Mouse (Mus musculus): ENCODE results near the gene Rnaseh1. TPM values are rescaled to one million over a fixed set of nuclear protein-coding genes. Genes with fewer than 3 reads are reported as not detected.

The Rnaseh1 gene
- polyA plus RNA-seq, 1 experiment from 2014 or later, result 23.0 TPM

- H3K36me3 ChIP-seq (ENCODE audit: control insufficient read depth, insufficient read depth, low read length), result peaks cover 6% of the 10 kb centered on the region; the same call in 1 of the 2 replicates
- peak; percentile 57; the same call in 1 of the 2 replicates for ATAC-seq
- 4% methylated on average over 6 of the region's 6 CpGs for WGBS
- H3K27me3 ChIP-seq (replicated peaks; ENCODE audit: control insufficient read depth, insufficient read depth, low read length), result no peaks in the 10 kb centered on the region
- no peaks in the 10 kb centered on the region for H3K9me3 ChIP-seq (ENCODE audit: control insufficient read depth, low read length)
- H3K4me3 ChIP-seq (ENCODE audit: low read length), result no peak overlapping the region
- no peak overlapping the region for H3K4me2 ChIP-seq (ENCODE audit: low read length)
- H3K9ac ChIP-seq (ENCODE audit: low read depth, low read length), result peak overlapping the region; percentile 61
- peaks cover 24% of the 10 kb centered on the region for H3K4me1 ChIP-seq (ENCODE audit: control insufficient read depth, insufficient read depth, low read depth, low read length)
- peak overlapping the region; percentile 83 for H3K27ac ChIP-seq (ENCODE audit: low read depth, low read length)
Observed at GRCm38 (mm10) chr12:28699656-28700055, 50.3 kb downstream of the Rnaseh1 start.

- peak; percentile 37 for ATAC-seq
Observed at GRCm38 (mm10) chr12:28700101-28700511, 50.7 kb downstream of the Rnaseh1 start.

GRCm38 (mm10) chr12:28700561-28701025 lies 51.2 kb downstream of the Rnaseh1 start:
- H3K27ac ChIP-seq (ENCODE audit: low read depth, low read length), result peak overlapping the region; percentile 83
- H3K4me2 ChIP-seq (ENCODE audit: low read length), result no peak overlapping the region
- peaks cover 29% of the 10 kb centered on the region for H3K4me1 ChIP-seq (ENCODE audit: control insufficient read depth, insufficient read depth, low read depth, low read length)
- no peaks in the 10 kb centered on the region for H3K27me3 ChIP-seq (replicated peaks; ENCODE audit: control insufficient read depth, insufficient read depth, low read length)
- H3K36me3 ChIP-seq (ENCODE audit: control insufficient read depth, insufficient read depth, low read length), result peaks cover 6% of the 10 kb centered on the region; the same call in 1 of the 2 replicates
- peak overlapping the region; percentile 48 for H3K9ac ChIP-seq (ENCODE audit: low read depth, low read length)
- WGBS, result 48% methylated on average over 19 of the region's 19 CpGs
- ATAC-seq, result peak; percentile 57
- H3K4me3 ChIP-seq (ENCODE audit: low read length), result no peak overlapping the region
- no peaks in the 10 kb centered on the region for H3K9me3 ChIP-seq (ENCODE audit: control insufficient read depth, low read length)

More at GRCm38 (mm10) chr12:28700101-28700511, 50.7 kb downstream of the Rnaseh1 start:
- Histone ChIP-seq H3K36me3 (ENCODE audit: control insufficient read depth, insufficient read depth, low read length) (peaks cover 6% of the 10 kb centered on the region; the same call in 1 of the 2 replicates), H3K27ac (ENCODE audit: low read depth, low read length) (peak overlapping the region; percentile 83), H3K4me1 (ENCODE audit: control insufficient read depth, insufficient read depth, low read depth, low read length) (peaks cover 28% of the 10 kb centered on the region), H3K27me3 (replicated peaks; ENCODE audit: control insufficient read depth, insufficient read depth, low read length) (no peaks in the 10 kb centered on the region), H3K9ac (ENCODE audit: low read depth, low read length) (peak overlapping the region; percentile 61), H3K4me3 (ENCODE audit: low read length) (no peak overlapping the region), H3K4me2 (ENCODE audit: low read length) (no peak overlapping the region), H3K9me3 (ENCODE audit: control insufficient read depth, low read length) (no peaks in the 10 kb centered on the region)
- WGBS, result 21% methylated on average over 3 of the region's 3 CpGs

GRCm38 (mm10) chr12:28701302-28701701 lies 51.9 kb downstream of the Rnaseh1 start:
- H3K36me3 ChIP-seq (ENCODE audit: control insufficient read depth, insufficient read depth, low read length), result peaks cover 6% of the 10 kb centered on the region; the same call in 1 of the 2 replicates
- peak overlapping the region; percentile 39 for H3K9ac ChIP-seq (ENCODE audit: low read depth, low read length)
- no peak overlapping the region for H3K4me3 ChIP-seq (ENCODE audit: low read length)
- peaks cover 29% of the 10 kb centered on the region for H3K4me1 ChIP-seq (ENCODE audit: control insufficient read depth, insufficient read depth, low read depth, low read length)
- H3K9me3 ChIP-seq (ENCODE audit: control insufficient read depth, low read length), result no peaks in the 10 kb centered on the region
- no peaks in the 10 kb centered on the region for H3K27me3 ChIP-seq (replicated peaks; ENCODE audit: control insufficient read depth, insufficient read depth, low read length)
- peak overlapping the region; percentile 61 for H3K27ac ChIP-seq (ENCODE audit: low read depth, low read length)
- 81% methylated on average over 11 of the region's 11 CpGs for WGBS
- no peak overlapping the region for H3K4me2 ChIP-seq (ENCODE audit: low read length)
- no peak for ATAC-seq

- peak overlapping the region; percentile 13; the same call in 1 of the 2 replicates for H3K4me2 ChIP-seq (ENCODE audit: low read length)
Observed at GRCm38 (mm10) chr12:28704381-28704780, 55.0 kb downstream of the Rnaseh1 start.

GRCm38 (mm10) chr12:28705204-28705603 lies 55.8 kb downstream of the Rnaseh1 start:
- H3K27ac ChIP-seq (ENCODE audit: low read depth, low read length), result no peak overlapping the region
- H3K36me3 ChIP-seq (ENCODE audit: control insufficient read depth, insufficient read depth, low read length), result no peaks in the 10 kb centered on the region
- H3K4me1 ChIP-seq (ENCODE audit: control insufficient read depth, insufficient read depth, low read depth, low read length), result peaks cover 24% of the 10 kb centered on the region
- 85% methylated on average over 6 of the region's 6 CpGs for WGBS
- H3K4me3 ChIP-seq (ENCODE audit: low read length), result no peak overlapping the region
- peak overlapping the region; percentile 41 for H3K9ac ChIP-seq (ENCODE audit: low read depth, low read length)
- ATAC-seq, result no peak
- H3K9me3 ChIP-seq (ENCODE audit: control insufficient read depth, low read length), result no peaks in the 10 kb centered on the region
- H3K27me3 ChIP-seq (replicated peaks; ENCODE audit: control insufficient read depth, insufficient read depth, low read length), result no peaks in the 10 kb centered on the region
- no peak overlapping the region for H3K4me2 ChIP-seq (ENCODE audit: low read length)

More at GRCm38 (mm10) chr12:28704381-28704780, 55.0 kb downstream of the Rnaseh1 start:
- Histone ChIP-seq H3K9me3 (ENCODE audit: control insufficient read depth, low read length) (no peaks in the 10 kb centered on the region), H3K27ac (ENCODE audit: low read depth, low read length) (peak overlapping the region; percentile 36; the same call in 1 of the 2 replicates), H3K36me3 (ENCODE audit: control insufficient read depth, insufficient read depth, low read length) (no peaks in the 10 kb centered on the region), H3K4me3 (ENCODE audit: low read length) (no peak overlapping the region), H3K27me3 (replicated peaks; ENCODE audit: control insufficient read depth, insufficient read depth, low read length) (no peaks in the 10 kb centered on the region), H3K4me1 (ENCODE audit: control insufficient read depth, insufficient read depth, low read depth, low read length) (peaks cover 29% of the 10 kb centered on the region), H3K9ac (ENCODE audit: low read depth, low read length) (peak overlapping the region; percentile 41)
- peak; percentile 23; the same call in 1 of the 2 replicates for ATAC-seq
- 7% methylated on average over 12 of the region's 12 CpGs for WGBS

- 87% methylated on average over 4 of the region's 4 CpGs for WGBS
Observed at GRCm38 (mm10) chr12:28708154-28708553, 58.8 kb downstream of the Rnaseh1 start.

More at GRCm38 (mm10) chr12:28708154-28708553, 58.8 kb downstream of the Rnaseh1 start:
- H3K4me3 ChIP-seq (ENCODE audit: low read length), result no peak overlapping the region
- no peaks in the 10 kb centered on the region for H3K36me3 ChIP-seq (ENCODE audit: control insufficient read depth, insufficient read depth, low read length)
- H3K9ac ChIP-seq (ENCODE audit: low read depth, low read length), result no peak overlapping the region
- no peak overlapping the region for H3K4me2 ChIP-seq (ENCODE audit: low read length)
- H3K9me3 ChIP-seq (ENCODE audit: control insufficient read depth, low read length), result no peaks in the 10 kb centered on the region
- H3K4me1 ChIP-seq (ENCODE audit: control insufficient read depth, insufficient read depth, low read depth, low read length), result peaks cover 18% of the 10 kb centered on the region
- no peaks in the 10 kb centered on the region for H3K27me3 ChIP-seq (replicated peaks; ENCODE audit: control insufficient read depth, insufficient read depth, low read length)
- H3K27ac ChIP-seq (ENCODE audit: low read depth, low read length), result no peak overlapping the region
- no peak for ATAC-seq

Small RNA genes within 50 kb of the gene (microRNA-seq; reads per million reads assigned to microRNA genes)
- not detected for gene Mir6937

Other genes starting within 250 kb of the Rnaseh1 start
- gene Dcdc2c, start 97.2 kb upstream of the Rnaseh1 start, polyA plus RNA-seq (2015; fragmentation: Nextera tagmentation; extraction: Ambion mirVana), result not detected in 2 replicates
- 0.15 TPM in 2 replicates for gene Allc, start 67.1 kb upstream of the Rnaseh1 start, polyA plus RNA-seq (2015; fragmentation: Nextera tagmentation; extraction: Ambion mirVana)
- 1.4 and 1.6 TPM in 2 replicates for gene Colec11, start 26.2 kb upstream of the Rnaseh1 start, polyA plus RNA-seq (2015; fragmentation: Nextera tagmentation; extraction: Ambion mirVana)
- 315 and 319 TPM in 2 replicates for gene Rps7, start 13.6 kb upstream of the Rnaseh1 start, polyA plus RNA-seq (2015; fragmentation: Nextera tagmentation; extraction: Ambion mirVana)
- gene Adi1, start 25.6 kb downstream of the Rnaseh1 start, polyA plus RNA-seq (2015; fragmentation: Nextera tagmentation; extraction: Ambion mirVana), result 28.6 and 32.1 TPM in 2 replicates
- gene Trappc12, start 100.9 kb downstream of the Rnaseh1 start, polyA plus RNA-seq (2015; fragmentation: Nextera tagmentation; extraction: Ambion mirVana), result 41.4 and 43.1 TPM in 2 replicates
- gene Eipr1, start 102.2 kb downstream of the Rnaseh1 start, polyA plus RNA-seq (2015; fragmentation: Nextera tagmentation; extraction: Ambion mirVana), result 68.3 and 71.7 TPM in 2 replicates